ENCODE assay signal across 16 mouse cellular contexts in the genomic region with DNA sequence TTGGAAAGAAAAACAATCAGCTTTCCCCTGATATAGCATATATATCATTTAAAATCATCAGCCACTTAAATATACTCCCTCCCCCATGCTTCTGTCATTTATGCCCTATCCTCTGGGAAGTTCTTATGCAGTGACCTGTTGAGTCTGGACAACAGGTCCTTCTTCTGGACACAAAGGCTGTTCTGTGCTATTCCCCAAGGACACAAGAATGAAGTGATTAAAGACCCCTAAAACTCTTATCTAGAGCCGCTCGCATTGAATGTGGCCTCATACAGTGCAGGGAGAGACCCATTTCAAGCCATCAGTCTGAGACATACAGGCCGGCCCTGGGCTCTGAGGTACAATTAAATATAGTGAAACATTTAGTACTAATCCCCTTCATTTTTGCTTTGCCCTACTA. TPM values are rescaled to one million over a fixed set of nuclear protein-coding genes. Genes with fewer than 3 reads are reported as not detected.
DNase-seq lines count a peak whose midpoint lies in the region; ATAC-seq and TF ChIP-seq lines count a peak whose summit lies in the region.
"Had no signal": no experiment of that assay in that cellular context is flagged by ENCODE, and none has a peak within 500 bp of the region (broad histone marks: within the 10 kb centered on the region; RNA-seq: fewer than 3 reads in every experiment).

No protein-coding gene starts in this region.

- WGBS in intestine, embryonic 14.5 days = 76% methylated on average over 3 of the region's 3 CpGs
- WGBS in intestine, postnatal 0 days = 77% methylated on average over 3 of the region's 3 CpGs
- 76% methylated on average over 3 of the region's 3 CpGs for WGBS in hindbrain, postnatal 0 days
- WGBS in midbrain, embryonic 15.5 days = 35% methylated on average over 3 of the region's 3 CpGs

- H3K9me3 ChIP-seq in intestine, embryonic 14.5 days (ENCODE audit: control insufficient read depth, low read length) = no peaks in the 10 kb centered on the region
- no peaks in the 10 kb centered on the region for H3K9me3 ChIP-seq in intestine, postnatal 0 days (ENCODE audit: control insufficient read depth)
- no peaks in the 10 kb centered on the region for H3K9me3 ChIP-seq in hindbrain, postnatal 0 days (ENCODE audit: low read length)
- H3K9me3 ChIP-seq in midbrain, embryonic 15.5 days = no peaks in the 10 kb centered on the region
- H3K9me3 ChIP-seq: forebrain, embryonic 13.5 days; liver, embryonic 15.5 days had no signal

- H3K36me3 ChIP-seq in intestine, embryonic 14.5 days (ENCODE audit: control insufficient read depth, insufficient read depth, low read length) = no peaks in the 10 kb centered on the region
- H3K36me3 ChIP-seq in intestine, postnatal 0 days (ENCODE audit: control insufficient read depth, insufficient read depth) = no peaks in the 10 kb centered on the region
- no peaks in the 10 kb centered on the region for H3K36me3 ChIP-seq in hindbrain, postnatal 0 days (ENCODE audit: insufficient read depth, low read length)
- no peaks in the 10 kb centered on the region for H3K36me3 ChIP-seq in midbrain, embryonic 15.5 days (replicated peaks)
- H3K36me3 ChIP-seq: liver, embryonic 15.5 days had no signal

- peaks cover 39% of the 10 kb centered on the region for H3K27me3 ChIP-seq in intestine, embryonic 14.5 days (replicated peaks; ENCODE audit: control insufficient read depth, insufficient read depth, low read length)
- peaks cover 26% of the 10 kb centered on the region for H3K27me3 ChIP-seq in intestine, postnatal 0 days (replicated peaks; ENCODE audit: control insufficient read depth, insufficient read depth, low read length)
- peaks cover 7% of the 10 kb centered on the region; the same call in 1 of the 2 replicates for H3K27me3 ChIP-seq in hindbrain, postnatal 0 days (ENCODE audit: insufficient read depth, low read length)
- H3K27me3 ChIP-seq in midbrain, embryonic 15.5 days (replicated peaks) = peaks cover 7% of the 10 kb centered on the region

- no peak overlapping the region for H3K9ac ChIP-seq in intestine, embryonic 14.5 days (ENCODE audit: low read length)
- no peak overlapping the region for H3K9ac ChIP-seq in intestine, postnatal 0 days (ENCODE audit: low read depth, low read length)
- H3K9ac ChIP-seq in hindbrain, postnatal 0 days (replicated peaks; ENCODE audit: low read length) = no peak overlapping the region
- H3K9ac ChIP-seq in midbrain, embryonic 15.5 days = no peak overlapping the region
- H3K9ac ChIP-seq: forebrain, embryonic 13.5 days; liver, embryonic 15.5 days had no signal

- peaks cover 7% of the 10 kb centered on the region for H3K4me1 ChIP-seq in intestine, embryonic 14.5 days (replicated peaks; ENCODE audit: control insufficient read depth, insufficient read depth, low read length)
- H3K4me1 ChIP-seq in intestine, postnatal 0 days (replicated peaks; ENCODE audit: control insufficient read depth, insufficient read depth, low read length) = 0 out of 2 replicates have a peak, but pooled peaks cover 4% of the 10 kb centered on the region
- H3K4me1 ChIP-seq in hindbrain, postnatal 0 days (ENCODE audit: insufficient read depth, low read length) = peaks cover 14% of the 10 kb centered on the region
- H3K4me1 ChIP-seq in midbrain, embryonic 15.5 days = peaks cover 26% of the 10 kb centered on the region

- H3K4me3 ChIP-seq in intestine, embryonic 14.5 days (ENCODE audit: low read depth, low read length) = no peak overlapping the region
- no peak overlapping the region for H3K4me3 ChIP-seq in intestine, postnatal 0 days (ENCODE audit: low read depth, low read length)
- no peak overlapping the region; the same call in 1 of the 2 replicates for H3K4me3 ChIP-seq in hindbrain, postnatal 0 days (ENCODE audit: low read length)
- 0 out of 2 replicates have a peak overlapping the region, but pooled peaks have one; percentile 13 for H3K4me3 ChIP-seq in midbrain, embryonic 15.5 days
- H3K4me3 ChIP-seq: forebrain, embryonic 13.5 days; liver, embryonic 15.5 days; megakaryocyte, embryonic 14.5 days had no signal

- H3K4me2 ChIP-seq in intestine, embryonic 14.5 days (ENCODE audit: low read length) = peak overlapping the region; percentile 94
- H3K4me2 ChIP-seq in intestine, postnatal 0 days (replicated peaks; ENCODE audit: low read depth) = no peak overlapping the region
- peak overlapping the region; percentile 99; the same call in 1 of the 2 replicates for H3K4me2 ChIP-seq in hindbrain, postnatal 0 days (ENCODE audit: low read depth, low read length)
- H3K4me2 ChIP-seq in midbrain, embryonic 15.5 days = 0 out of 2 replicates have a peak overlapping the region, but pooled peaks have one; percentile 6
- H3K4me2 ChIP-seq: forebrain, embryonic 13.5 days; liver, embryonic 15.5 days had no signal

- TF ChIP-seq CTCF in intestine, postnatal 0 days (IDR thresholded peaks at IDR 0.05; ENCODE audit: low read depth) = no peak
- TF ChIP-seq CTCF in hindbrain, postnatal 0 days (IDR thresholded peaks at IDR 0.05; ENCODE audit: low read depth) = no peak

- no peak overlapping the region for H3K27ac ChIP-seq in intestine, embryonic 14.5 days (ENCODE audit: low read depth)
- no peak overlapping the region for H3K27ac ChIP-seq in intestine, postnatal 0 days (ENCODE audit: low read depth, low read length)
- no peak overlapping the region for H3K27ac ChIP-seq in hindbrain, postnatal 0 days
- H3K27ac ChIP-seq in midbrain, embryonic 15.5 days = no peak overlapping the region
- H3K27ac ChIP-seq: forebrain, embryonic 13.5 days; liver, embryonic 15.5 days had no signal

- no peak for ATAC-seq in intestine, embryonic 14.5 days (replicated peaks; ENCODE audit: low FRiP score, low TSS enrichment, low read depth)
- ATAC-seq in intestine, postnatal 0 days = no peak
- ATAC-seq in hindbrain, postnatal 0 days = no peak
- ATAC-seq in midbrain, embryonic 15.5 days (replicated peaks) = no peak
- ATAC-seq: forebrain, embryonic 13.5 days; Patski had no signal

- DNase-seq in intestine, embryonic 14.5 days (ENCODE audit: low spot score) = no peak
- DNase-seq in embryo, embryonic 9.5 days (ENCODE audit: extremely low spot score) = peak; percentile 14
- no peak for DNase-seq in hindbrain, postnatal 0 days (ENCODE audit: low spot score)
- no peak for DNase-seq in left cerebral cortex, adult 18-20 months (ENCODE audit: low spot score in 2 of 2)
- DNase-seq in cerebellum, postnatal 4 days (ENCODE audit: low spot score in 2 of 2) = no peak
- no peak for DNase-seq in left cerebral cortex, postnatal 25 days (ENCODE audit: low spot score in 2 of 2)
- DNase-seq: adrenal gland, postnatal 14 days; cerebellum, postnatal 14 days; gastrocnemius, postnatal 25 days; layer of hippocampus, adult 9-11 months had no signal

- intact Hi-C loops in left cerebral cortex, postnatal 25 days (cut with DNase I) = loop anchor here (5.0 kb wide), 1 partner anchor 1035 kb away; no protein-coding TSS in a partner anchor

RNA-seq across cellular contexts. Expression of a gene that starts 1.3 kb away (rescaled TPM):
- polyA plus RNA-seq in intestine, embryonic 14.5 days (2014; fragmentation: Nextera tagmentation; extraction: Ambion mirVana) = 0.71 and 0.72 TPM in 2 replicates
- 0.18 TPM in 1 of 2 replicates, not detected in the other for polyA plus RNA-seq in intestine, postnatal 0 days (2015; fragmentation: Nextera tagmentation; extraction: Ambion mirVana)
- 0.99 and 1.4 TPM in 2 replicates for total RNA-seq in hindbrain, postnatal 0 days (2014; rRNA removed)
- polyA plus RNA-seq in hindbrain, postnatal 0 days (2015; fragmentation: Nextera tagmentation; extraction: Ambion mirVana) = 1.3 and 1.5 TPM in 2 replicates
- polyA plus RNA-seq in midbrain, embryonic 15.5 days (2015; fragmentation: Nextera tagmentation; extraction: Ambion mirVana) = 1.6 and 2.6 TPM in 2 replicates
- 1 to 10 TPM; 1.3 to 1.4 TPM for total RNA-seq in left cerebral cortex, adult 18-20 months (2021)
- total RNA-seq in left cerebral cortex, postnatal 25 days (2021) = under 1 TPM; 0.87 TPM
- total RNA-seq: adrenal gland, postnatal 14 days; gastrocnemius, postnatal 25 days had no signal
- polyA plus RNA-seq: liver, embryonic 15.5 days had no signal

RNA-seq across cellular contexts. Expression of a gene that starts 2.6 kb away (rescaled TPM):
- polyA plus RNA-seq in intestine, embryonic 14.5 days (2014; fragmentation: Nextera tagmentation; extraction: Ambion mirVana) = 1.9 and 2.5 TPM in 2 replicates
- 0.30 and 0.35 TPM in 2 replicates for polyA plus RNA-seq in intestine, postnatal 0 days (2015; fragmentation: Nextera tagmentation; extraction: Ambion mirVana)
- 3.0 and 4.7 TPM in 2 replicates for total RNA-seq in hindbrain, postnatal 0 days (2014; rRNA removed)
- 0.54 and 0.80 TPM in 2 replicates for polyA plus RNA-seq in hindbrain, postnatal 0 days (2015; fragmentation: Nextera tagmentation; extraction: Ambion mirVana)
- 1.8 and 1.9 TPM in 2 replicates for polyA plus RNA-seq in midbrain, embryonic 15.5 days (2015; fragmentation: Nextera tagmentation; extraction: Ambion mirVana)
- total RNA-seq in left cerebral cortex, adult 18-20 months (2021) = 1 to 10 TPM; 2.0 TPM
- under 1 TPM; 0.71 to 0.98 TPM for total RNA-seq in left cerebral cortex, postnatal 25 days (2021)
